Mouse (Mus musculus) embryonic facial prominence, embryonic 14.5 days (tissue): Measurements from ENCODE around the gene Srr. TPM values are rescaled to one million over a fixed set of nuclear protein-coding genes. Genes with fewer than 3 reads are reported as not detected.

ENCODE experiments used
- ATAC-seq: fragments of 200-750 bp; cut with Nextera tagmentation; 2 replicates; pipeline ENCODE4 v1.8.0; 2017; ENCODE audit warnings: low read depth, moderate number of reproducible peaks, moderate TSS enrichment
- DNase-seq: peaks from one replicate; pipeline ENCODE4 v3.0.0-alpha.2; 2015; ENCODE audit warnings: low spot score
- H3K27ac ChIP-seq: fragments of 300-500 bp; sonication (generic); replicated peaks from 2 replicates; pipeline ENCODE4 v1.5.1; 2014; ENCODE audit warnings: low read depth, mild to moderate bottlenecking, low read length, moderate library complexity
- H3K27me3 ChIP-seq: fragments of 300-500 bp; sonication (generic); replicated peaks from 2 replicates; pipeline ENCODE4 v1.6.1; 2014; ENCODE audit warnings: low read length; ENCODE audit not compliant: control insufficient read depth, insufficient read depth
- H3K36me3 ChIP-seq: fragments of 300-500 bp; sonication (generic); 2 replicates; pipeline ENCODE4 v1.6.1; 2014; ENCODE audit warnings: low read length, mixed read lengths; ENCODE audit not compliant: control insufficient read depth, insufficient read depth
- H3K4me1 ChIP-seq: fragments of 300-500 bp; sonication (generic); 2 replicates; pipeline ENCODE4 v1.6.1; 2014; ENCODE audit warnings: antibody characterized with exemption, low read length; ENCODE audit not compliant: control insufficient read depth, insufficient read depth
- H3K4me2 ChIP-seq: fragments of 300-500 bp; sonication (generic); 2 replicates; pipeline ENCODE4 v1.6.1; 2014; ENCODE audit warnings: low read depth, mild to moderate bottlenecking, low read length, moderate library complexity, mixed read lengths
- H3K4me3 ChIP-seq: fragments of 300-500 bp; sonication (generic); 2 replicates; pipeline ENCODE4 v1.5.1; 2014; ENCODE audit warnings: low read depth, mild to moderate bottlenecking, low read length
- H3K9ac ChIP-seq: fragments of 300-500 bp; sonication (generic); 2 replicates; pipeline ENCODE4 v1.6.1; 2014; ENCODE audit warnings: low read depth, mild to moderate bottlenecking, low read length, moderate library complexity, mixed read lengths
- H3K9me3 ChIP-seq: fragments of 300-500 bp; sonication (generic); 2 replicates; pipeline ENCODE4 v1.6.1; 2016; ENCODE audit warnings: low read length; ENCODE audit not compliant: control insufficient read depth
- WGBS: fragments of 180-500 bp; shearing (Covaris S2); extraction: QIAGEN DNeasy Blood & Tissue Kit; methylation state at CpG from one replicate; pipeline ENCODE4 v1.1.7; 2014; 5-methylcytosine and 5-hydroxymethylcytosine counted together
- polyA plus RNA-seq: library from polyadenylated mRNA; unstranded; fragments of >200 nt; fragmentation: Nextera tagmentation; extraction: Ambion mirVana; gene quantifications from 2 replicates; pipeline ENCODE4 v1.2.1, GENCODE M21; 2014

The Srr gene
- polyA plus RNA-seq, 1 experiment from 2014 or later: 30.4 TPM

DNA sequence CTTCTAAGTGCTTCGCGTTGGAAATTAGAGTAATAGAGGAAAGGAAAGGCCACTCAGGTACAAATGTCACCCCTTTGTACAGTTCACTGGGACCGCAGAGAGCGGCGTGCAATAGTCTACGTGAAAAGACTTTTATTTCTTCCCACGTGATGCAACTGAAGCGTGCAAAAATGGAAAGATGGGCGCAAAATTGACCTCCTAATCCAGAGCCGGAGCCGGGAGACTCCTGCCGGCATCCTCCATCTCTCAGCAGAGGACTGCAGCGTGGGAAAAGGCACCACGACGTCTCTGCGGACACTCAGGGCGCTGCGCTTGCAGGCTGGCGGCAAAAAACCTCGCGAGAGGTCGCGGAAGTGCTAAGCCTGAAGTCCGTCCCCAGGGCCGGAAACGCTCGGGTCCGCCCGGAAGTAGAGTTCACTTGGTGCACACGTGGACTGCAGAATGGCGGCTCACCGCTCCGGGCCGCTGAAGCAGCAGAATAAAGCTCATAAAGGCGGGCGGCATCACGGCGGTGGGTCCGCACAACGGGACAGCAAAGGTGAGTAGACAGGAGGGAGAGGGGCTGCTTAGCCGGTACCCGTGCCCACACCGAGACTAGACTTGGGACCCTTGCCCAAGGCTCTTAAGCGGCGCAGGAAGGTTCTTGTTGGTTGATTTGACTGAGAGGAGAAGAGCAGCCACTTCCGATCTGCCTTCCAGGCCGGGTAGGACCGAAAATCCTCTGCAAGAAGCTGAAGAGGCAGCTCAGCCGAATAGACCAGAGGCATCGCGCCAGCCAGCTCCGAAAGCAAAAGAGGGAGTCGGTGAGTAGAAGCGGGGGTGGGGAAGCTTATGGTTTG lies 27.9 kb downstream of the Srr start, which contains the start of gene Tsr1:
Gene Tsr1, plus strand, starts transcription at position 394 of the 839 bp plus-strand sequence.
- H3K9me3 ChIP-seq: no peaks in the 10 kb centered on the region
- peak within 1 kb of the TSS; percentile 85 for H3K9ac ChIP-seq
- H3K4me2 ChIP-seq: peak within 1 kb of the TSS; percentile 76
- H3K4me3 ChIP-seq: peak within 1 kb of the TSS; percentile 88
- no peaks in the 10 kb centered on the region for H3K27me3 ChIP-seq
- H3K27ac ChIP-seq: peak within 1 kb of the TSS; percentile 77
- ATAC-seq (peak; percentile 92), DNase-seq (peak; percentile 97)
- peaks cover 37% of the 10 kb centered on the region for H3K36me3 ChIP-seq
- peaks cover 10% of the 10 kb centered on the region for H3K4me1 ChIP-seq
- under 1% methylated on average over 54 of the region's 54 CpGs for WGBS

DNA sequence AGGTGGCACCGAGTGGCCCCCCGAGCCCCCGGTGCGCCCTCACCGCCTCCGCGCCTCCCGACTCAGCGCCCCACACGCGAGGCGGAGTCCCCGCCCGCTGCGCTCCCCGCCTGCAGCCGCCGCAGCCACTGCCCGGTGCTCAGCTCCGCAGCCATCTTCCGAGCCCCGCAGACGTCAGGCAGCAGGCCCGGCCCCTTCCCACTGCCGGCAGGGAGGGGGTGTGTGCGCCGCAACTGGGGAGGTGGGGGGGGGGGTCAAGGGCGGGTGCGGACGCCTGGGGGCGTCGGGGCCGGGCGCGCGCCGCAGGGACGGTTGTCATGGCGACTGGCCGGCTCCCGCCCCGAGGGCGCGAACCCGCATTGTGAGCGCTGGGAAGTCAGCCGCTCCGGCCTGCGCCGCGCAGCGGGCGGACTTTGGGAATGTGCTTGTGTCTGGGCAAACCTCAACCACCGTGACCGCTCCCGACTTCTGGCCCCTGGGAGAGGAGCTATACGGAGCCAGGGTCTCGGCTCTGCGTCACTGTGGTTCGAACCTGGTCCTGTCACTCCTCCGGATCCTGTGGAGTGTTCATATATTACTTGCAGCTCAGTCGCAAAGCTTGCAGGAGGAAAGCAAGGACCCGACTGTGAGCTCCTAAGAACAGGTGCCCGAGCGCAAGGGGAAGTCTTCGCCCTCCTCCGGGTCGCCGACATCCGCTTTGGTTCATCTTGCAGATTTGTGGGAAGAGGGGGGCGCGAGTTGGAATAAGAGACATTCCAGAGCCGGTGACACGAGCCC lies 28.7 kb downstream of the Srr start, which contains the start of gene Sgsm2:
Gene Sgsm2, minus strand, starts transcription at position 160 of the 777 bp plus-strand sequence.
- Histone ChIP-seq H3K4me3 (peak within 1 kb of the TSS; percentile 88), H3K27me3 (no peaks in the 10 kb centered on the region), H3K9me3 (no peaks in the 10 kb centered on the region), H3K36me3 (peaks cover 29% of the 10 kb centered on the region), H3K27ac (peak within 1 kb of the TSS; percentile 77), H3K4me2 (peak within 1 kb of the TSS; percentile 76), H3K4me1 (peaks cover 10% of the 10 kb centered on the region), H3K9ac (peak within 1 kb of the TSS; percentile 85)
- ATAC-seq: peak; percentile 70
- under 1% methylated on average over 36 of the region's 74 CpGs for WGBS
- peak; percentile 74 for DNase-seq

DNA sequence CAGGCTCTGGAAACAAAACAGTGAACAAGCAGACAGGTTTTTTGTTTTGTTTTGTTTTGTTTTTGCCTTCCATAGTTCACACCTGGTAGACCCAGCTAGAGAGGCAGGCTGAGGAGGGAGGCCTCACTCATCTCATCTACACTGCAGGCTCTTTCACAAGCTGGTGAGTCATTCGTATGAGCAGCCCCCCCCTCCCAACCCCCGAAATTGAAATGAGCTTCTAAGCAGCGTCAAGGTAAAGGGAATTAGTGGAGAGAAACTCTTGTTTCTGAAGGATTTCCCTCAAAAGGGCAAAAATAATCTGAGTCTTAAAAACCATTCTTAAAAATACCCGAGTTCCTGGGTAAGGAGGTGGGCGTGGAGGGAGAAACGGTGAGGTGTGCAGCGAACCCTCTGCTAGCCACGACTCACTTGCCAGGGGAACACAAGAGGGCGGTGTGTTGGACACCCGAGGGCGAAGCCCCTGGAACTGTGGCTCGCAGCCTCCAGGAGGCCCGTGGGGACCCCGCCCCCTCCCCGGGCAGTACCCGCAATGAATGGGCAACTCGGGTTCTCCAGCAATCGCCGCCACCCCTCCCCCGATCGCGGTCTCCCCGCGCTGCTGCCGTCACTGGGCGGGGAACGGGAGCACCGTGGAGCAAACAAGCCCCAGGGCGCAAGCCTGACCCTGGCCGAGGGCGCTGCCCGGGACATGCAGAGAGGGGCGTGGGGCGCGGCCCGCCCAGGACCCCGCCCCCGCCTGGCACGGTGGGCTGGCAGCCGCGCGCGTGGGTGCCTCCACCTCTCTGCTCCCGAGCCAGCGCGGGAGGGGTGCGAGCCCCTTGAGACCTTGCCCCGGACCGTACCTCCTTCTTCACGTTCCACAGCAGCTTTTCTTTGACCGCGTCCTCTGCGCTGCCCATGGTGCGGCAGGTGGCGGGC lies 29.5 kb downstream of the Srr start:
- peaks cover 10% of the 10 kb centered on the region for H3K4me1 ChIP-seq
- peak overlapping the region; percentile 77 for H3K27ac ChIP-seq
- peak overlapping the region; percentile 88 for H3K4me3 ChIP-seq
- peak overlapping the region; percentile 85 for H3K9ac ChIP-seq
- peak; percentile 48 for ATAC-seq
- H3K36me3 ChIP-seq: peaks cover 20% of the 10 kb centered on the region
- H3K4me2 ChIP-seq: peak overlapping the region; percentile 76
- peak; percentile 54 for DNase-seq
- no peaks in the 10 kb centered on the region for H3K9me3 ChIP-seq
- H3K27me3 ChIP-seq: no peaks in the 10 kb centered on the region
- 2% methylated on average over 16 of the region's 55 CpGs for WGBS

DNA sequence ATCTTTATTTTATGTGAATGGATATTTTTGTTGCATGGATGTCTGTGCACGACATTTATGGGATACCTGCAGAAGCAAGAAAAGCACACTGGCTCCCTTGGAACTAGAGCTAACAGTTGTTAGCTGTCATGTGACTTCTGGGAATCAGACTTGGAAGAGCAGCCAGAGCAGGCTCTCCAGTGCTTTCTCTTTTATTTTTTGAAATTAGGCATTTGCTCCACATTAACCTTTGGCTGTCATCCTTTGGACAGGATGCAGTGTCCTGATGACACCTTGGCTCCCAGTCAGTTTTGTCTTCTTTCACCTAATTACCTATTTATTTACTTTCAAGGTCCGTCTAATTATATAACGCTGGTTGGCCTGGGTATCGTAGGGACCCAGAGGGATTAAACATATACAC lies 31.1 kb downstream of the Srr start:
- Histone ChIP-seq H3K4me3 (no peak overlapping the region), H3K4me1 (peaks cover 9% of the 10 kb centered on the region), H3K9ac (0 out of 2 replicates have a peak overlapping the region, but pooled peaks have one; percentile 11), H3K27ac (no peak overlapping the region), H3K27me3 (no peaks in the 10 kb centered on the region), H3K4me2 (no peak overlapping the region), H3K9me3 (no peaks in the 10 kb centered on the region), H3K36me3 (peaks cover 4% of the 10 kb centered on the region)
- ATAC-seq: no peak
- WGBS: 82% methylated on average over 4 of the region's 4 CpGs
- no peak for DNase-seq

DNA sequence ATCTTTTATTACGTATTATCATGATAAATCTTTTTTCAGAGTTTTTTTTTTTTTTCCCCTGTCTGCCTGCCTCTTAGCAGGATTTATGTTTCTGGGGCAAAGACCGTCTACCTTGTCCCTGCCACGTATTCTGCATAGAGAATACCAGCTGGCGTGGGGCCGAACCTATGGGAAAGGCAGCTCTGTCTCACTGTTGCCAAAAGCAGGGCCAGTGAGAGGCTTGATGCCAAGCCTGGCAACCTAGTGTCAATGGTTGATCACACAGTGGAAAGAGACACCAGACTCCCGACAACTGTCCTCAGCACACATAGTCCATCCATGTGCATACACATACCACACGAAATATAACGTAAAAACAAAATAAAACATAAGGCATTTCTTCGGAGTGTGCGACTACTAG lies 42.6 kb downstream of the Srr start:
- H3K4me2 ChIP-seq: no peak overlapping the region
- H3K27ac ChIP-seq: no peak overlapping the region
- H3K4me1 ChIP-seq: no peaks in the 10 kb centered on the region
- no peaks in the 10 kb centered on the region for H3K27me3 ChIP-seq
- DNase-seq: no peak
- ATAC-seq: no peak
- no peaks in the 10 kb centered on the region; the same call in 1 of the 2 replicates for H3K36me3 ChIP-seq
- WGBS: 94% methylated on average over 10 of the region's 10 CpGs
- no peak overlapping the region for H3K4me3 ChIP-seq
- H3K9ac ChIP-seq: no peak overlapping the region
- H3K9me3 ChIP-seq: no peaks in the 10 kb centered on the region

DNA sequence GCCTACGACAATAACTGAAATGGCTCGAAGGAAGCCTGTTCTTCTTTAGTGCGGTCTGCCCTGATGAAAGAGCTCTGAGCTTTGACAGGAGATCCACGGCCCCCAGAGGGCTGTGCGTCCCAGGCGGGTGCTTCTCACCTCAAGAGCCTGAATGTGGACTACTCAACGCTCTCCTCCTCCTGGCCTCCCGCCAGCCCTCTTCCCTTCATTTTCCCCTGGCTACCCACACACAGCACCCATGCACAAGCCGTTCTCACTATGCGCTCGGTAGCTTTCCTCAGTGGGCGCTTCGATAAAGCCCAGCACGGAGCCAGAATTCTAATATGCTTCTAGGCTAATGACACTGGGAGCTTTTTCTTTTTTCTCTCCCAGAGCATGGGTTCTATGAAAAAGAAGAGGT lies 43.8 kb downstream of the Srr start:
- no peak overlapping the region for H3K27ac ChIP-seq
- 67% methylated on average over 14 of the region's 14 CpGs for WGBS
- no peaks in the 10 kb centered on the region for H3K27me3 ChIP-seq
- no peak overlapping the region for H3K9ac ChIP-seq
- no peak overlapping the region for H3K4me2 ChIP-seq
- peaks cover 4% of the 10 kb centered on the region; the same call in 1 of the 2 replicates for H3K4me1 ChIP-seq
- no peak for DNase-seq
- H3K9me3 ChIP-seq: no peaks in the 10 kb centered on the region
- no peaks in the 10 kb centered on the region; the same call in 1 of the 2 replicates for H3K36me3 ChIP-seq
- ATAC-seq: no peak
- no peak overlapping the region for H3K4me3 ChIP-seq

DNA sequence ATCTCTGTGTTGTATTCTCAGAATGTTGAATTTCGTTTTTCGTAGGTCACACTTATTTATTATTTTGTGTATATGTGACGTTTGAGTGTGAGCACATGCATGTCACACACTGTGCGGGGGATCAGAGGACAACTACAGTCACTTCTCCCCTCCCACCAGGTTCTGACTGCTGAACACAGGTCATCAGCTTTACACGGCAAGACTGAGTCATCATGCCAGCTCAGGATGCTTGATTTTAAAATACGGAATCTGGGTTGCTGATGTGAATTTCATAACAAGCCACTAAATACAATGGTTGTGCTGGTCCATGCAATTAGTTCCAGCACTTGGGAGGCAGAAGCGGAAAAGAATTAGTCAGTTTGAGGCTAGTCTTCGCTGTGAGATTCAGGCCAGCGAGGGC lies 44.7 kb downstream of the Srr start:
- WGBS: 84% methylated on average over 9 of the region's 9 CpGs
- H3K9ac ChIP-seq: no peak overlapping the region
- no peak for ATAC-seq
- no peaks in the 10 kb centered on the region for H3K27me3 ChIP-seq
- peaks cover 11% of the 10 kb centered on the region; the same call in 1 of the 2 replicates for H3K4me1 ChIP-seq
- DNase-seq: no peak
- no peaks in the 10 kb centered on the region; the same call in 1 of the 2 replicates for H3K36me3 ChIP-seq
- no peaks in the 10 kb centered on the region for H3K9me3 ChIP-seq
- H3K4me3 ChIP-seq: no peak overlapping the region
- H3K4me2 ChIP-seq: no peak overlapping the region
- no peak overlapping the region for H3K27ac ChIP-seq

DNA sequence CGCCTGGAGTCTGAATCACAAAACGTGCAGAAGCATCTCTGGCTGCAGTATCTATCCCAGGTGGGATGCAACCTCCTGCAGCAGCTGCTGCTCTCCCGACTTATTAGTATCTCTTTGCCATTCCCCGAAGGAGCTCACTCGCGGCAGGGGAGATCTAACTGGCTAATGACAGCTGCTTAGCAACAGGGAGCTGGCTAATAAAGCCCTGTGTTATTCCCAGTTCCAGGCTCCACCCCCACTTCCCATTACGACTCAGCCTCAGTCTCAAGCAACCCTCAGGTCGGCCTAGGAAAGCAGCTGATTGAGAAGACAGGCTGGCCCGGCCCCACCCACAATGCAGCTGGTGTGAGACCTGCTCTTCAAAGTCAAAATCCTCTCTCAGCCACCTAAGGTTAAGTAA lies 48.9 kb downstream of the Srr start:
- Histone ChIP-seq H3K36me3 (no peaks in the 10 kb centered on the region), H3K27me3 (no peaks in the 10 kb centered on the region), H3K4me1 (peaks cover 11% of the 10 kb centered on the region; the same call in 1 of the 2 replicates), H3K9me3 (no peaks in the 10 kb centered on the region), H3K4me3 (no peak overlapping the region), H3K27ac (no peak overlapping the region; the same call in 1 of the 2 replicates), H3K9ac (no peak overlapping the region), H3K4me2 (peak overlapping the region; percentile 10; the same call in 1 of the 2 replicates)
- ATAC-seq (peak; percentile 90), DNase-seq (peak; percentile 87)
- under 1% methylated on average over 9 of the region's 9 CpGs for WGBS
